Mouse (Mus musculus) E14TG2a.4 (cell line): ENCODE data around the gene D630003M21Rik.

Experiments used
- H3K27me3 ChIP-seq: 2 replicates; pipeline ENCODE4 v1.6.1; 2014; ENCODE audit warnings: low read length, control low read depth; ENCODE audit not compliant: insufficient read depth
- H3K36me3 ChIP-seq: 2 replicates; pipeline ENCODE4 v1.6.1; 2014; ENCODE audit warnings: low read length, control low read depth; ENCODE audit not compliant: insufficient read depth
- H3K4me1 ChIP-seq: replicated peaks from 2 replicates; pipeline ENCODE4 v1.6.1; 2014; ENCODE audit warnings: low read depth, low read length, control low read depth
- H3K4me3 ChIP-seq: replicated peaks from 2 replicates; pipeline ENCODE4 v1.5.1; 2014; ENCODE audit warnings: mild to moderate bottlenecking, low read length
- H3K9me3 ChIP-seq: 2 replicates; pipeline ENCODE4 v1.6.1; 2014; ENCODE audit warnings: low read length, control low read depth
- CTCF ChIP-seq: conservative IDR thresholded peaks from 2 replicates; pipeline ENCODE4 v1.5.1; 2014; ENCODE audit warnings: low read length
- NANOG ChIP-seq: IDR thresholded peaks from 2 replicates; pipeline ENCODE4 v1.6.1; 2014; ENCODE audit warnings: borderline replicate concordance, low read length, mixed read lengths
- POU5F1 ChIP-seq: IDR thresholded peaks from 2 replicates; pipeline ENCODE4 v1.6.1; 2014; ENCODE audit warnings: low read length, borderline replicate concordance

Gene D630003M21Rik

GRCm38 (mm10) chr2:158142981-158143380, 86.0 kb downstream of the D630003M21Rik start:
- TF ChIP-seq NANOG (no peak), POU5F1 (no peak), CTCF (no peak)
- Histone ChIP-seq H3K36me3 (no peaks in the 10 kb centered on the region), H3K4me3 (no peak overlapping the region), H3K27me3 (peaks cover 32% of the 10 kb centered on the region), H3K9me3 (peaks cover 4% of the 10 kb centered on the region; the same call in 1 of the 2 replicates), H3K4me1 (peaks cover 22% of the 10 kb centered on the region)

DNA sequence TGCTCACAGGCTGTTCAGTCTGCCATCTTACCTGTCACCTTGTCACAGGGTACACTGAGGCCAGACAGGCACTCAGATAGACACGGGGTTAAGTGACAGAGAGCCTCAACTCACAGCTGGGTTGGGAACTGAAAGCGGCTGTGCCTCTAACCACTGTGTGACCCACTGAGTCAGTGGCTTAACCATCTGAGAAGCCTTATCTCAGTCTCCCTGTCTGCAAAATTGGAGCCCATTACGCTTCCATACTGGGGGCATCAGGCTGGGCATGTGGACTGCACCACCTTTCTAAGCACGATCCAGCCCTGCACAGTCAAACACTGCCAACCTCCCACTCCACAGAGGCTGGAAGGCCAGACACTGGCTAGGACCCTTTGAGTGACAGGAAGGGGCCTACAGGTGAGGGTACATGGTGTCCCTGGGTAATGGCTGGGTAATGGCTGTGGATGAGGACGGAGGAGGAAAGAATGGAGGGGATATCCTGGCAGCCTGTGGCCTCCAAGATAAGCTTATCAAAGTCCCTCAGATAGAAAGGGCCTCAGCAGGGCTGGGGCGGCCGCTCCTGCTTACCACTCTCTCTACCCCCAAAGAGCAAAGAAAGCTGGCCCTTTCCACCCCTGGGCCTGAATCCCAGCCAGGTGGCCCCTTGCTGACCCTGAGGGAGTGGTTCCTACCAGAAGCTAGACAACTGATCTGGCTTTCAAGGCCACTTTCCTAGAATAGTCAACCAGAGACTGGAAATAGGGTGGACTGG, 87.2 kb downstream of the D630003M21Rik start:
- Histone ChIP-seq H3K4me3 (no peak overlapping the region), H3K27me3 (peaks cover 32% of the 10 kb centered on the region), H3K36me3 (no peaks in the 10 kb centered on the region), H3K9me3 (peaks cover 4% of the 10 kb centered on the region; the same call in 1 of the 2 replicates), H3K4me1 (peaks cover 22% of the 10 kb centered on the region)
- no peak for TF ChIP-seq CTCF
- TF ChIP-seq NANOG = no peak
- no peak for TF ChIP-seq POU5F1

DNA sequence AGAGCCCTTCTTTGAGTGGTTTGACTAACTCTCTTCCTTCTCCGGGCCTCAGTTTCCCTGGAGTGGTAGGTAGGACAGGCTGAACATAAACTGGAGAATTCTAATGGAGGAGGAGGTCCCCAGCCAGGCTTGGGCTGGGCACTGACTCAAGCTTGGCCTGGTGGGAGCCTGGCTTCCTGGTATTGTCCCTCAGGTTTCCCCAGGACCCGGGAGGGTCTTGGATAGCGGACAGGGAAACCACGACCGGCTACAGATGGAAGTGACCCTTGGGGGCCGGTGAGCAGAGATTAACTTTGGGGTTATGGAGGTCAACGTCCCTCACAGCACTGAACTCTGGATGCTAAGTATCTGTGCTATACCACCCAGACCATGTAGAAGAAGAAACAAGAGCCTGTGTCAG, 87.8 kb downstream of the D630003M21Rik start:
- TF ChIP-seq POU5F1 (no peak), CTCF (no peak), NANOG (no peak)
- Histone ChIP-seq H3K4me1 (peaks cover 20% of the 10 kb centered on the region), H3K36me3 (no peaks in the 10 kb centered on the region), H3K4me3 (no peak overlapping the region), H3K9me3 (peaks cover 4% of the 10 kb centered on the region; the same call in 1 of the 2 replicates), H3K27me3 (peaks cover 32% of the 10 kb centered on the region)

DNA sequence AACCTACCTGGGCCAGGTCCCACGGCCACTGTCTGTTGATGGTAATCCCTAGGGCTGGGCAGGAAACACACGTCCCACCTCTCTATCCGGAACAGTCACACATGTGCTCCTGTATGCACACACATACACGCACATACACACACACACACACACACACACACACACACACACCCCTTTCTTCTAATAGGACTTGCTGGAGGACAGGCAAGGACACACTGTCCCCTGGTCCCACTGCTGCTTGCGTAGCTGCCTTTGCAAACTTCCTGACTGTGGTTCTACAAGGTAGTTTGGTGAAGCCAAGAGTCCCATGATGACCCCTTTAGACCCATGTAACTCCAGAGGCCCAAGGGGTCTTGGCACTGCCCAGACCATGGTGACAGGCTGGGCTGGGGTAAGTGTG, 88.4 kb downstream of the D630003M21Rik start:
- TF ChIP-seq CTCF (no peak), NANOG (no peak), POU5F1 (no peak)
- Histone ChIP-seq H3K4me1 (peaks cover 15% of the 10 kb centered on the region), H3K4me3 (no peak overlapping the region), H3K9me3 (peaks cover 4% of the 10 kb centered on the region; the same call in 1 of the 2 replicates), H3K36me3 (no peaks in the 10 kb centered on the region), H3K27me3 (peaks cover 27% of the 10 kb centered on the region)

GRCm38 (mm10) chr2:158139628-158140027, 89.4 kb downstream of the D630003M21Rik start:
- Histone ChIP-seq H3K4me3 (no peak overlapping the region), H3K9me3 (peaks cover 4% of the 10 kb centered on the region; the same call in 1 of the 2 replicates), H3K4me1 (peaks cover 6% of the 10 kb centered on the region; the same call in 1 of the 2 replicates), H3K27me3 (peaks cover 19% of the 10 kb centered on the region), H3K36me3 (no peaks in the 10 kb centered on the region)
- TF ChIP-seq NANOG (no peak), CTCF (no peak), POU5F1 (no peak)

GRCm38 (mm10) chr2:158138778-158139177, 90.2 kb downstream of the D630003M21Rik start:
- Histone ChIP-seq H3K27me3 (peaks cover 11% of the 10 kb centered on the region), H3K4me1 (peaks cover 5% of the 10 kb centered on the region; the same call in 1 of the 2 replicates), H3K4me3 (no peak overlapping the region), H3K36me3 (no peaks in the 10 kb centered on the region), H3K9me3 (peaks cover 4% of the 10 kb centered on the region; the same call in 1 of the 2 replicates)
- no peak for TF ChIP-seq CTCF
- no peak for TF ChIP-seq POU5F1
- TF ChIP-seq NANOG = no peak

GRCm38 (mm10) chr2:158137771-158138170, 91.3 kb downstream of the D630003M21Rik start:
- TF ChIP-seq POU5F1 (no peak), CTCF (no peak), NANOG (no peak)
- Histone ChIP-seq H3K36me3 (no peaks in the 10 kb centered on the region), H3K27me3 (peaks cover 4% of the 10 kb centered on the region; the same call in 1 of the 2 replicates), H3K4me1 (peaks cover 5% of the 10 kb centered on the region; the same call in 1 of the 2 replicates), H3K9me3 (peaks cover 4% of the 10 kb centered on the region; the same call in 1 of the 2 replicates), H3K4me3 (no peak overlapping the region)

DNA sequence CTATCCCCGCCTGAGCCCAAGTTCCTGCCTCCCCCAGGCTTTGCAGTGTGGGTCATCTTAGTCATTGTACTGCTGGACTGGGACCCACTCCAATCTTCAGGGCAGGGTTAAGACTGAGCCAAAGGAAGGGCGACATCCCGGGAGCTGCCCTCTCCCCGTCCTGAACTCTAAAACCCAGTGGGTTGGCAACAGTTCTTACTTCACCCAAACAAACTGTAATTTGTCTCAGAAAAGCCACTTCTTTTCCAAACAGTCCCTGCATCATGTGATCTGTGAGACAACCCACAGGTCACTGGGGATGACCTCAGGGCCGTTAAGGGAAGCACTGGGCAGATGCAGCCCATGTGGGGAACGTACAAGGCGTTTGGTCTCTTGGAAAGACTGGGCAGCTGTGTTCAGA, 92.8 kb downstream of the D630003M21Rik start:
- Histone ChIP-seq H3K36me3 (no peaks in the 10 kb centered on the region), H3K27me3 (0 out of 2 replicates have a peak, but pooled peaks cover 3% of the 10 kb centered on the region), H3K4me1 (peaks cover 5% of the 10 kb centered on the region; the same call in 1 of the 2 replicates), H3K4me3 (no peak overlapping the region), H3K9me3 (peaks cover 4% of the 10 kb centered on the region; the same call in 1 of the 2 replicates)
- no peak for TF ChIP-seq POU5F1
- TF ChIP-seq NANOG = no peak
- TF ChIP-seq CTCF = no peak

DNA sequence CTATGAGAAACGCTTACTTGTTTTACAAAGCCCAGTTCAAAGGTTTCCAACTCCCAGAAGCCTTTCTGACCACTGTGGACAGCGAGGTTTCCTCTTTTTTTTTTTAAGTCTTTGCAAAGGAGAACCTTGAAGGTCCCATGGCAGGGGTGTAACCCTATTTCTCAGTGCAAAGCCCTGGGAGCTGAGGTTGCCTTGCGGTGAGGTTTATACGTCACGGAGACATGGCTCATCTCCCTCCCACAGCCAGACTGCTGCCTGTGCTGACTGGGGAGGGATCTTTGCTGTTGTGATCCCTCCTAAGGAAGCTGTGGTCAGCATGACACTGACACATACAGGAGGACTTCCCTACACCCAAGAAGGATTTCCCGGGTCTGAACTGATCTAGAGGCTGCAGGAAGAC, 96.0 kb downstream of the D630003M21Rik start:
- 0 out of 2 replicates have a peak, but pooled peaks cover 3% of the 10 kb centered on the region for H3K27me3 ChIP-seq
- no peak overlapping the region for H3K4me3 ChIP-seq
- H3K9me3 ChIP-seq = no peaks in the 10 kb centered on the region
- no peaks in the 10 kb centered on the region for H3K36me3 ChIP-seq
- TF ChIP-seq CTCF (no peak), NANOG (no peak), POU5F1 (no peak)
- peaks cover 15% of the 10 kb centered on the region; the same call in 1 of the 2 replicates for H3K4me1 ChIP-seq
